Mouse (Mus musculus): Measurements from ENCODE around the gene Cry2. TPM values are rescaled to one million over a fixed set of nuclear protein-coding genes. Genes with fewer than 3 reads are reported as not detected.

Cry2 gene
- total RNA-seq, 2 experiments from 2014 or later = 109 to 122 TPM

- intact Hi-C loops (cut with DNase I) = no loop called here
- no peak for DNase-seq (ENCODE audit: low spot score in 2 of 2)
Measured at GRCm38 (mm10) chr2:92447121-92447740, 13.4 kb upstream of the Cry2 start.

- intact Hi-C loops (cut with DNase I) = no loop called here
Measured at GRCm38 (mm10) chr2:92446656-92447055, 12.8 kb upstream of the Cry2 start.

DNA sequence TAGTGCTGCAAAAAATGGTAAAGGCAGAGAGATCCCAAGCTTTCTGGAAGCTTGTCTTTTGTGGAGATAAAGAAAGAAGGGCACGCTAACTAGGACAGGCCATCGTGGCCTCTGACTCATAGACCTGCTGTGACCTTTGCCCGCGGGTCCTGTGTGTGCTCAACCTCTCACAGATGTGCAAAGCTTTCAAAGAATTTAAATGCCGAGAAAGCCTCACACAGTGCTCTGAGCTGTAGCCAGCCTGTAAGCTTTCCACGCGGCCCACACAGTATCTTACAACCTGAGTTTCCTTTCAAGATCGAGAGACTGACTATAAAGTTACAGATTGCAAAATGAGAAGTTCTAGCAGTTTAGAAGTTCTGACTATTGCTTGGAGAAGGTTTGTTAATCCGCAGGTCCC is 12.0 kb upstream of the Cry2 start:
- no peak for DNase-seq (ENCODE audit: low spot score in 2 of 2)
- intact Hi-C loops (cut with DNase I) = no loop called here

More at GRCm38 (mm10) chr2:92446656-92447055, 12.8 kb upstream of the Cry2 start:
- DNase-seq (ENCODE audit: low spot score in 2 of 2) = no peak

GRCm38 (mm10) chr2:92444376-92444775 is 10.5 kb upstream of the Cry2 start:
- DNase-seq (ENCODE audit: low spot score in 2 of 2) = no peak
- intact Hi-C loops (cut with DNase I) = no loop called here

- intact Hi-C loops (cut with DNase I) = no loop called here
- DNase-seq (ENCODE audit: low spot score in 2 of 2) = no peak
Measured at GRCm38 (mm10) chr2:92443313-92443712, 9.5 kb upstream of the Cry2 start.

DNA sequence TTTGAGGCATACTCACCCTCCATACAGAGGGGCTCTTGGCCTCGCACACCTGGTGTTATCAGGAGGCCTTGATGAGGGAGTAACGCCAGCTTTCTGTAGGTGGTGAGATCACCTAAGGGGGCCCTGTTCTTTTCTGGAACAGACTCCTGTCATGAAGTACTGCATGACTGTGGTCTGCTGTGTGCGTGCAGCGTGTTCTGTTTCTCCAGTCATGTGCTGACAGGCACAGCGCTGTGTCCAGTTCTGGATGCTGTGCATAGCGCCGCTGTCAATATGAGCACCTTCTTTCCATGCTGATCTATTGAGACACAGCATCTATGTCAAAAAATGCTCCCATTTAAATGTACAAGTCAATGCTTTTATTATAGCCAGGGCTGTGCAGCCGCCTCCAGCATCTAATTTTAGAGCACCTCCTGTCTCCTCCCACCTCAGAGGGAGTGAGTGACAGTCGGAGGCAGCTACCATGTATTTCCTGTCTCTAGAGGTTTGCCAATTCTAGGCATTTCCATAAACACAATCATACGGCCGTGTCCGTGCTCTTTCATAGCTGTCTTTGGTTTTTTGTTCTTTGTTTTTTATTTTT is 8.7 kb upstream of the Cry2 start:
- intact Hi-C loops (cut with DNase I) = no loop called here
- peak; percentile 62 to 67 for DNase-seq (ENCODE audit: low spot score in 2 of 2)

- DNase-seq (ENCODE audit: low spot score in 2 of 2) = no peak
- intact Hi-C loops (cut with DNase I) = no loop called here
Measured at GRCm38 (mm10) chr2:92440432-92440831, 6.6 kb upstream of the Cry2 start.

- intact Hi-C loops (cut with DNase I) = loop anchor here (10.0 kb wide), 3 partner anchors 144 to 454 kb away; no protein-coding TSS in a partner anchor
- DNase-seq (ENCODE audit: low spot score in 2 of 2) = no peak
Measured at GRCm38 (mm10) chr2:92438567-92438966, 4.7 kb upstream of the Cry2 start.

DNA sequence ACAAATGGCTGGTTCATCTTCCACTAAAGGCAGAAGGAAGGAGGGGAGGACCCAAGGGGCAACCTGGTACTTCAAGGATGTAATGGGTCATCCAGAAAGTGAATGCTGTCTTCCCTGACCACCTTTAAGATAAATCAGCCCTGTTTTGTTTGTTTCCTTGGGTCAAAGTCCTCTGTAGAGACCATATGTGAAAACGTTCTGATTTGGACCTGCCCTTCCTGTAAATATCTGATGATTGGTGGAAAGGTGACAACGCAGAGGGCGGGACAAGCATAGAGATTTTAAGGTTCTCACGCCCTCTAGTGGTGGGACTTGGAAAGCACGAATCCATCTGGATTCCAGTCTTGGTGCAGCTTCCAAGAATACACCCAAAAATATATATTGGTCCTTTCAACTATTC is 4.0 kb upstream of the Cry2 start:
- intact Hi-C loops (cut with DNase I) = loop anchor here (10.0 kb wide), 3 partner anchors 143 to 453 kb away; no protein-coding TSS in a partner anchor
- peak; percentile 78 to 80 for DNase-seq (ENCODE audit: low spot score in 2 of 2)

DNA sequence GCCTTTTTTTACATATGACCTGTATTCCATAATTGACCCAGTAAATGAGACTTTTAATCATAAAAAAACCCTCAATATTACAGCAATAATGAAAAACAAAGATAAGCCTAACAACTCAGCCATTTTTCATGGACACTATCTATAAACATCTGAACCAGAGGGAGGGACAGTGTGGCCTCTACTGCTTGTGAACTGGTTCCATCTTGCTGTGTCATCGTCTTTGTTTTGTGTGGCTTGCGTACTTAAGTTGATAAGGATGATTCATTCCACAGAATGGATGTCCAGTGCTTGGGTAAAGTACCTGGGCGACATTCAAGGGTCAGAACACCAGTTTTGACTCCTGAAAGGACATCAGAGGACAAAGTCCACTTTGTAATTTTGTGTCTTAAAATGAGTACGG is 3.5 kb upstream of the Cry2 start:
- intact Hi-C loops (cut with DNase I) = loop anchor here (10.0 kb wide), 3 partner anchors 143 to 453 kb away; no protein-coding TSS in a partner anchor
- no peak for DNase-seq (ENCODE audit: low spot score in 2 of 2)

DNA sequence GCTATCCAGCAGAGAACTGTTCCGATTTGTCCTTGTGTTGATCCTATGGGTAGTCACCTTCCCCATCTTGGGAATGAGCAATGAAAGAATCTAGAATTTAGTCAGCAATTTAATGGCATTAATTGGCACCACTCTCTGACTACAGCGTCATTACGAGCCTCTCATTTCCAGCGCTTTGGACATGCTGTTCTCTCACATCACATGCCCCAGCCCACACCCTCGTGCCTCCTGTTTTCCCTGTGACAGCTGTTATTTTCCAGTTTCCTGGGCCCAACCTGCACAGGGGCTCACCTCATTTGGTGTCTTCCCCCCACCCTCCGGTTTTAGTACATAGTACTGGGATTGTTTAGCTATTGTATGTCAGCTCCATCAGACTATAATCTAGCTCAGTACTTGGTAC is 1.2 kb upstream of the Cry2 start:
- intact Hi-C loops (cut with DNase I) = loop anchor here (10.0 kb wide), 3 partner anchors 140 to 450 kb away; no protein-coding TSS in a partner anchor
- DNase-seq (ENCODE audit: low spot score in 2 of 2) = peak in 1 of 2 experiments; percentile 27

DNA sequence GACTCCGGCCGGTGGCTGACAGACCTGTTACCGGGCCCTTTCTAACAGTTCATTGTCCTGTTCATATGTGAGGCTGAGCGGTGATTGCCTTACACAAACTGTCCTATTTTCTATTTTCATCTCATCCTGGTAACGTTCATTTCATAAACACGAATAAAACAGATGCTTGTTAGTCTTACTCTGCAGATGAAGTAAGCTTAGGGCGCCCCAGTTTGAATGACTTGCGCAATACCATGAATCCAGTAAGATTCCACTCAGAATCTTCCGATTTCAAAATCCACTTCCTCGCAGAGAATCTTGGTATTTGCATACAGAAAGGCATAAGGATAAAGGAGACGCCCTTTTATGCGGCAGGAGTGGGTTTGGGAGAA is 517 bp upstream of the Cry2 start:
- intact Hi-C loops (cut with DNase I) = loop anchor here (5.0 to 10.0 kb wide), 5 partner anchors 47 to 450 kb away; no protein-coding TSS in a partner anchor

DNA sequence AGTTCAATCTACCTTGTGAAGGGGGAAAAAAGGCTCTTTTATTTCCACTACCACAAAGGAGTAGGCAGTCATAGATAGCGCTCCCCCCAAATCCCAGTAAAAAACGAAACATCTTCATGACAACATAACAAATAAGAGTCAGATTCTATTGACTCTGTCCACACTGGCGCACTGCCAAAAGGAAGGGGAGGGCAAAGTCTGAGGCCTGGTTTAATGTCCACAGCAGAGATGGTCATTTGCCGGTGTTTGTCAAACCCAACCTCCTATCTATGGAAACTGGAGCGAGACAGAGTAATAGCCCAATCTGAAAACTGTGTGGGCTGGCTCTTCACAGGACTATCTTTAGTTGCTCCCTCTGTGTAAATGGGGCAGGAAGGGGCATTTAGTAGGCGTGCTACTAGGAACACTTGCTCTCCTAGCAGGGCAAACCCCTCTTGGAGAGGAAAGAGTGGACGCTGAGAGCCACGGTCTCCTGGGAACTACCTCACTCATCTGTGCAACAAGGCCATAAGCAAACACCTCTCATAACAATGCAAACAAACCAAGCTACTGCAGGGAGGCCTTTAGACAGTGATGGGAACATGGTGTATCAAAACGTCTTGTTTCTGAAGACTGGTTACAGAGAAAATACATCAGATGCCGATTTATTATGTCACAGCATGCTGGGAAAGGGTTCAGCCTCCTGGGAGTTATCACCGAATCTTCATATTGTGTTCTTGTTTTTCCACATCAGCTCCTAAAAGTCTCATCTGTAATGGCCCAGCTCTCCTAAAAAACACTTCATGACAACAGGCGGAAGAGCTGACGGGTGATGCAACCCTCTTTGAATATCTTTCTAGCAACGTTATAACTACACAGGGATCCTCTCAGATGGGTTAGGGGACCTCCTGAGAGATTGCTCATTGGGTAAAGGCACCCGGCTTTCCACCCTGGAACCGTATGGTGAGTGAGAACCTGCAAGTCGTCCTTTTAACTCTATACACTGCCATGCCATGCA is 1.2 kb downstream of the Cry2 start:
- peak in 1 of 2 experiments; percentile 31 for DNase-seq (ENCODE audit: low spot score in 2 of 2)
- intact Hi-C loops (cut with DNase I) = loop anchor here (5.0 to 10.0 kb wide), 5 partner anchors 45 to 448 kb away; no protein-coding TSS in a partner anchor

More for the DNA sequence above, 517 bp upstream of the Cry2 start:
- no peak for DNase-seq (ENCODE audit: low spot score in 2 of 2)

DNA sequence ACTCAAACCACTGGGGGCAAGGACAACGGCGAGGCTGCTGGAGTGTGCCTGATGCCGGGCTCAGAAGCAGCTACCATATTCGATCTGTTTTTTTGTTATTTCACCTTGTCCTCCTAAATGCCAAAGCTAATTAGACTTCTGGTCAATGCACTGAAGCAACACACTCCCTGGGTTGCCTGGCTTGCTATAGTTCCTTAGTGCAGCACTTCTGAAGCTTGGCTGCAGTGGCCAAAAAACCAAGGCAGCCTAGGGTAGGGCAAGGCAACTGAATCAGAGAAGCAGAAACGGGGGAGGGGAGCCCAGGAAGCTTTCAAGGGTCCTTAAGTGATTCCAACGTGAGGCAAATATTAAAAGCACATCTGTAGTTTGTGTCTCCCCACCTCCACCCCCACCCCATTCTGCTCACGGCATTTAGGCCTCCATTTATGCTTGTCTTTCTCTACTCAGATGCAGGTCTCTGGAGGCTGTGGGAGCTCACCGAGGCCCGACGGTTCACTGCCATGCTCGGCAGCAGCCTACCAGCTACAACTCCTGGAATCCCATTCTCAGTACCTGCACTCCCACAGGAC is 2.1 kb downstream of the Cry2 start:
- intact Hi-C loops (cut with DNase I) = loop anchor here (5.0 to 10.0 kb wide), 5 partner anchors 44 to 447 kb away; no protein-coding TSS in a partner anchor
- no peak for DNase-seq (ENCODE audit: low spot score in 2 of 2)

DNA sequence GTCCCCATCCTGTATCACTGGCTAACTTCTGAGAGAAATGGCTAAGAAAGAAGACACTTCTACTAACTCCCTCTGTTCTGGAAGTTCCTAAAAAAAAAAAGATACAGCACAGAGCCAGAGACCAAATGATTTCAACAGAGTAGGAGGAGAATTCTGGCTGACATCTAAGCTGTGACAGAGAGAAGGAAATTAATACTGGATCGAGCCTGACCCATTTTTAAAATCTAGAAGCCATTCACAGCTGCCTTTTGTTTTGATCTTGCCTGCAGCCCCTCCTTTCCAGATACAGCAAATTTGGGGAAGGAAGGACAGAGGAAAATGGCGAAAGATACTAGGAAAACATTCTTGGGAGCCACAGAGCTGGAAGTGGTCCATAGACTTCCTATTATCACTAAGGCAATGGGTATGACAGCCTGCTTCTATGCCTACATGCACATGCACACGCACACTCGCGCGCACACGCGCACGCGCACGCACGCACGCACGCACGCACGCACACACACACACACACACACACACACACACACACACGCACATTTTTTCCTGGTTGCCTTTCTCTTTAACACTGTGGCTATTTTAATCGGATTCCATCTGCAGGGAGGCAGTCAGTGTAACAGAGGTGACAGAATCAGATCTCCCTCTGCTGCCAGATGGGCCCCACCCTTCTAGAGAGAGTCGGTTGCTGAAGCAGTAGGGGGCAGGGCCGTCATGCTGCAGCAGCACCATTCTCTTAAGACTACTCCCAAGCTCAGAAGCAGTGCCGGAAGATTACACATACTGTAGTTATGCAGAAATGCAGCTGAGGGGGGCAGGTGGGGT is 2.9 kb downstream of the Cry2 start:
- intact Hi-C loops (cut with DNase I) = loop anchor here (5.0 to 10.0 kb wide), 5 partner anchors 44 to 446 kb away; no protein-coding TSS in a partner anchor
- DNase-seq (ENCODE audit: low spot score in 2 of 2) = peak; percentile 65 to 73

- intact Hi-C loops (cut with DNase I) = loop anchor here (5.0 to 10.0 kb wide), 5 partner anchors 43 to 445 kb away; no protein-coding TSS in a partner anchor
Measured at GRCm38 (mm10) chr2:92430089-92430488, 3.8 kb downstream of the Cry2 start.

DNA sequence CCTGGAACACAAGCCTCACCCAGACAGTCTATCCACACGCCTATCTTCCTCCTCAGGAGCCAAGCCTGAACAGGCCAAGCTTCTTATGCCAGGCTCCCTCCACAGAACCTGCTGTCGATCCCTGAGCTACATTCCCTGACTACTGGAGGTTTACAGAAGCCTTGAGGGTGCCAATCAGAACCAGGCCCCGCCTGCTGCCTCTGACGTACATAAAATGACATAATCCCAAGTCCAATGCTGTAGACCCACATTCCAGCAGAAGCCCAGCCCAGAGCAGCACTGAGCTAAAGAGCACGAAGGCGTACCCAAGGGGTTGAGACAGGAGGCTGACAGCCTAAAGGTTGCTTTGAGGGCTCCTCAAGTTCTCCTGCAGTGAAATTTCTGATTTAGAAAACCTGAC is 6.0 kb downstream of the Cry2 start:
- peak; percentile 82 to 85 for DNase-seq (ENCODE audit: low spot score in 2 of 2)
- intact Hi-C loops (cut with DNase I) = no loop called here

More at GRCm38 (mm10) chr2:92430089-92430488, 3.8 kb downstream of the Cry2 start:
- no peak for DNase-seq (ENCODE audit: low spot score in 2 of 2)

DNA sequence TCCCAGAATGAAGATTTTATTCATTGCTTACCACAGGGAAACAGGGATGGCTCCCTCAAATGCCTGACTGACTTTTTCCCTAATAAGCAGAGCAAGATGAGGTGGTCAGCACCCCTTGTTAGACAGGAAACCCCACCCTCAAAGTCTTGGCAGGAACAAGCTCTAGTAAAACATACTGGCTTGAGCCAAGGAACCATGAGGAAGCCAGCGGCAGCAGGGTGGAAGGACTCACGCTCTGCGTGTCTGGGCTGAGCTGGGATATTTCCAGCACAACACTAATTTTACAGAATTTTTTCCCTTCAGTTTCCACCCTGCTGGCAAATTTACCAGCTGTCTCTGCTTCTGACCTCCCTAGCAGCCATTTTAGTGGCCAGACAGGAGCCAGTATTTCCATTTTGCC is 7.4 kb downstream of the Cry2 start:
- intact Hi-C loops (cut with DNase I) = no loop called here
- DNase-seq (ENCODE audit: low spot score in 2 of 2) = no peak

GRCm38 (mm10) chr2:92425366-92425765 is 8.5 kb downstream of the Cry2 start:
- no peak for DNase-seq (ENCODE audit: low spot score in 2 of 2)
- intact Hi-C loops (cut with DNase I) = no loop called here
